Mouse (Mus musculus): ENCODE data around the gene Adipor2.
"Not testable (repeated sequence)": the region's sequence is repeated elsewhere in the genome, so short reads cannot be mapped to it uniquely, and the experiment has no call there.

Gene Adipor2

GRCm38 (mm10) chr6:119388650-119389012 is 28.9 kb downstream of the Adipor2 start:
- peak; percentile 97 to 98 for DNase-seq

DNA sequence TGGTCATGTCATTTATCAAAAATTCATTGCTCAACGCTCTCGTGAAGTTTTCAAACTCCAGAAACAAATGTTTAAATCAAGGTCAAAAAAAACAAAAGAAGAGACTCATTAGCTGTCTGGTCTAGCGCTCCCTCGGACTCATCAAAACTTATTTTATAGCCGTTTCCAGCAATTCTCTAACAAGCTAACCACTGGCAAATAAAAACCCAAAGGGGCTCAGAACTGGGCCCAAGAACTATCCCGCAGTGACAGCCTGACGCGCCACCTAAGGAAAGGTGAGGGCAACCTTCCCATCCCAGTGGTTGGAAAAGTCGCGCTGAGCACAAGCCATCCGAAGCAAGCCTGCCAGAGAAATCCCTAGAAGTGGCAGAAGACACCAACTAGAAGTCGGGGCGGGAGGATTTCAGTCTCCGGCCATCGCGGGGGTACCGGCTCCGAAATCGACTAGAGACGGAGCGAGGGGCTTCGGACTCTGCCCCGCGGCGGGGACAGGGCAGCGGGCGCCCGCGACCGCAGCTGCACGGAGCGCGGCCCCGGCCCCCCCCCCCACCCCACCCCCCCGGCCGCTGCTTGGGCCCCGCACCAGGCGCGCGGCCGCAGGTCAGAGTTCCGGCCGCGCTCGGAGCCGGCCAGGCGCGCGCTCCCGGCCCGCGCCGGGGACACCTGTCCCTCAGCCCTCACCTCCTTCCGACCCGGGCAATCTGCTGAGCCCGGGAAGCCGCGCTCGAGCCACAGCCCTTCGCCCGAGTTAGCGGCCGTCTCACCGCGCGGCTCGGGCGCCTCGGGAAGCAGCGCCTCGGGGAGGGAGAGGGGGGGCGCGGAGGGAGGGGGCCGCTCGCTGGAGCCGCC is 29.5 kb downstream of the Adipor2 start:
- DNase-seq = peak; percentile 42 to 81

DNA sequence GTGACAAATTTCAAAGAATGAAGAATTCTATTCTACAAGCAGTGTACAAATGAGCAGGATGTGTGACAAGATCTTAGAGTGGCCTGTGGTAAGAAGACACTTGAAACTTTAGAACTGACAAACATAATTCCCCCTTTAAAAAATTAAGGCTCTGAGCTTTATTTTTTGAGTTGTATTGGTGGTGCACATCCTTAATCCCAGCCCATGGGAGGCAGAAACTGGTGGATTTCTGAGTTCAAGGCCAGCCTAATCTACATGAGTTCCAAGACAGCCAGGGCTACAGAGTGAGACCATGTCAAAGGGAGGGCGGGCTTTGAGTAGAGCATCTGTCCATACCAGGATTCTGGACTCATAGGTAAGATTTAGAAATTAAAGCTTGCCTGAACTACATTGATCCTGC is 30.7 kb downstream of the Adipor2 start:
- DNase-seq = no peak

DNA sequence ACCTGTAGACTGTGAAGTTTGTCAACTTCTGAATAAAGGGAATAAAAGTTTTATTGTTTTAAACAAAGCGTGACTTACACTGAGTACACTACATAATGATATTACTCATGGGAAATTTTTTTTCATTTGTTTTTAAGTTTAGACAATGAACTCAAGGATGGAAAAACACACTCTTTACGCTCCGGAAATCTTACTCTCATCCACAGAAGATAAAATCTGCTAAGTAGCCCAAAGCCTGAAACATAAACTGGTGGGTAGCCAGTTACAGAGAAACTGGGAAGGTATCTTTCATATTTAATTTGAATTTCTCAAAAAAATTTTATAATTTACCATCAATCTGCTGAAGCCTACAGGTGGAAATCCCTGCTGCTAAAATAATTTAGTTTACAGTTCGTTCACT is 31.1 kb downstream of the Adipor2 start:
- no peak for DNase-seq

DNA sequence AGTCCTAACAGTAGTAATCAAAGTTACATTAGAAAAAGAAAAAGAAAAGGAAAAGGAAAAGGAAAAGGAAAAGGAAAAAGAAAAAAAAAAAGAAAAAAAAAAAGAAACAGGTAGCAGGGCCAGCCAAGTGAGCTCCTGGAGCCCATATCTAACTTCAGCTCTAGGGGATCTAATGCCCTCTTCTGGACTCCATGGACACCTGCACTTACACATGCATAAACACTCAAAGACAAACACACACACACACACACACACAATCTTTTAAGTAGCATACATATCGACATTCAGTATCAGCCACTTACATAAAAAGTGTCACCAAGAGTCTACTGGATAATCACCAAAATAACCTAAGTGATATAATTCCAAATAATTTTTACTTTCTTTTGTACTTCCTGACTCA is 31.8 kb downstream of the Adipor2 start:
- DNase-seq = no peak

- no peak for DNase-seq
These were observed 38.9 kb downstream of the Adipor2 start for GRCm38 (mm10) chr6:119378631-119379030.

- no peak for DNase-seq
These were observed 39.9 kb downstream of the Adipor2 start for GRCm38 (mm10) chr6:119377613-119378012.

DNA sequence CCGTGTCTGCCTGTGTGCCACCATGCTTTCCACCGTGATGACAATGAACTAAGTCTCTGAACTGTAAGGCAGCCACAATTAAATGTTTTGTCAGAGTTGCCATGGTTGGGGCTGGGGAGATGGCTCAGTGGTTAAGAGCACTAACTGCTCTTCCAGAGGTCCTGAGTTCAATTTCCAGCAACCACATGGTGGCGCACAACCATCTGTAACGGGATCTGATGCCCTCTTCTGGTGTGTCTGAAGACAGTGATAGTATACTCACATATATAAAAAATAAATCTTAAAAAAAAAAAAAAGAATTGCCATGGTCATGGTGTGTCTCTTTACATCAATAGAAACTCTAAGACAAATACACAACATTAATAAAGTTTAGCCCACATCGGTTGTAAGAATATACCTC is 42.5 kb downstream of the Adipor2 start:
- no peak for DNase-seq

- DNase-seq = no peak
These were observed 44.4 kb downstream of the Adipor2 start for GRCm38 (mm10) chr6:119373000-119373705.

DNA sequence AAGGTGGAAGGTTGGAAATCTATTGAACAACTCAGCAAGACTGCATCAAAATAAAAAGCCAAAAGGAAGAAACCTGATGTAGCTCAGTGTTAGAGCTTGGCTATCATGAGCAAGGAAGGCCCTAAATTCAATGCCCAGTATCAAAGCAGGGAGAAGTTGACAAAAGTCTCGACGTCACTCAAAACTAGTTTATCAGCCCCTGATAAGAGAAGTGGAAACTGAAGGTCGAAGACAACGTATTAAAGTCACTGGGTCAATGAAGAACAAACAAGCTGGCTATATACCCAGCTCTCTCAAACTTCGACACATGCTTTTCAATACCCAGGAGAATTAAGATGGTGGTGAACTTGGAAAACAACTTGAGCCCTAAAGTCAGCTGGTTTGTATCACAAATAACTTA is 45.3 kb downstream of the Adipor2 start:
- DNase-seq = no peak

DNA sequence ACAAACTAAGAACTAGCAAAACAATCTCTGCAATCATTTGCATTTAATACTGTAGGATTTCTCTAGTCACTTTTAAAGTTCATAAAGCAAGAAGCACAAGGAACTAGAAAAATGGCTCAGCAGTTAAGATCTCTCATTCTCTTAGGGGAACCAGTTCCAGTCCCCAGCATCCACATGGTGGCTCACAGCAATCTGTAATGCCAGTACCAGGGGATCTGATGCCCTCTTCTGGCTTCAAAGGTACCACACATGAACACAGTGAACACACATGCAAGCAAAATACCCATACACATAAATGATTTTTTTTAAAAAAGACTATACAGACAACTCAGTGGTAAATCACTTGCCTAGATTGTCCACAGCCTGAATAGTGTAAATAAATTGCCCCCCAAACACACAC is 45.9 kb downstream of the Adipor2 start:
- no peak for DNase-seq

- DNase-seq = no peak
These were observed 50.1 kb downstream of the Adipor2 start for GRCm38 (mm10) chr6:119367382-119367781.

DNA sequence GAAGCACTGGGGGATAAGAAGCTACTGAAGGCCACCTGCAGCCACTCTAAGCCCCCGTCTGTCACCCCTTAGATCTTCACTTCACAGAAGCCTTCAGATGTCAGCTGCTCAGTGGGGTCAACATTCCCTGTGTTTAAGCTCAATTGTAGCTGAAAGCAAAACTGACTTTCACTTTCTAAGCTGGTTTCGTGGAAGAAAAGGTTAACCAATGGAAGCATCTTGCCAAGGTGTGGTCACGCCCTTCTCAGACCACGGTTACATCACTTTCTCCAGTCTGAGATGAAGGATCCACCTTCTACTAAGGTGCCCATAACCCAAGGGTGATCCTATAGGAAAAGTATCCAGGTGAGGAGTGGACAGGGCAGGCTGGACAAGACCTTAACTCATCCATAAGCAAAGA is 50.7 kb downstream of the Adipor2 start:
- not testable (repeated sequence) for DNase-seq

- DNase-seq = no peak
These were observed 53.9 kb downstream of the Adipor2 start for GRCm38 (mm10) chr6:119363593-119363992.

GRCm38 (mm10) chr6:119360925-119361702 is 56.4 kb downstream of the Adipor2 start:
- no peak for DNase-seq

- not testable (repeated sequence) for DNase-seq
These were observed 57.3 kb downstream of the Adipor2 start for GRCm38 (mm10) chr6:119360250-119360649.

DNA sequence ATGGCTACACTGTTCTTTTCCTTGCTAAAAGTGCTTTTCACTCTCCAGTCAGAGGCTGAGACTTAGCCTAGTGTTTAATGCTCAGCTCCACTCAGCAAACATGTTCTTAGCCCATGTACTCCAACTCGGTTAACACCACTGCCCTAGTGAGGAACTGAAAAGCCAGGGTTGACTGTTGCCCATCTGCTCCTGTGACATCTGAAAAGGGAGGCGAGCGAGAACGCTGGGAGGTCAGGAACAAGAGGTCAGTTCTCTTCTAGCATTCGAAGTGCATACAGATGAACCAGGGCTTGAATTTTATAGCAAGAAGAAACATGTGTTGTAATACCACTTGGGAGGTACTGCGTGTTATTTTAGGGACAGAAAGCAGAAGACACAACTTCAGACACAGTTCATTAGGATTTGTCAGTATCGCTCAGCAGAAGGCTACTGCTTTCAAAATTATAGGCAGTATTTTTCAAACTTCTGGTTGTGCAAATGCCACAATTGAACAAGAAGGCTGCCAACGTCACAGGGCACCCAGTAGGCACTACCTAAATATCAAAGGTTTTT is 59.4 kb downstream of the Adipor2 start:
- no peak for DNase-seq

GRCm38 (mm10) chr6:119352501-119352900 is 65.0 kb downstream of the Adipor2 start:
- DNase-seq = no peak

GRCm38 (mm10) chr6:119351656-119352055 is 65.8 kb downstream of the Adipor2 start:
- no peak for DNase-seq

- DNase-seq = no peak
These were observed 66.8 kb downstream of the Adipor2 start for GRCm38 (mm10) chr6:119350703-119351198.

GRCm38 (mm10) chr6:119348234-119348633 is 69.3 kb downstream of the Adipor2 start:
- peak; percentile 75 to 94 for DNase-seq

GRCm38 (mm10) chr6:119347813-119348212 is 69.7 kb downstream of the Adipor2 start:
- DNase-seq = no peak

GRCm38 (mm10) chr6:119346257-119346656 is 71.2 kb downstream of the Adipor2 start:
- no peak for DNase-seq
